Mouse (Mus musculus) myocyte (in vitro differentiated cells): ENCODE data around the gene Gm10645.

ENCODE experiments used
- MAX ChIP-seq: IDR thresholded peaks from one replicate; pipeline ENCODE4 v1.6.1; 2011; ENCODE audit warnings: low read depth, mild to moderate bottlenecking, control low read depth
- POLR2A ChIP-seq: IDR thresholded peaks from one replicate; pipeline ENCODE4 v1.6.1; 2011; ENCODE audit warnings: low read depth, mild to moderate bottlenecking, control low read depth, moderate library complexity; ENCODE audit not compliant: insufficient read length
- SRF ChIP-seq: IDR thresholded peaks from one replicate; pipeline ENCODE4 v1.6.1; 2011; ENCODE audit warnings: low read depth; ENCODE audit not compliant: control insufficient read depth, insufficient read length
- TCF3 ChIP-seq: IDR thresholded peaks from one replicate; pipeline ENCODE4 v1.6.1; 2011; ENCODE audit warnings: low read depth, control low read depth; ENCODE audit not compliant: insufficient read length
- USF1 ChIP-seq: IDR thresholded peaks from one replicate; pipeline ENCODE4 v1.6.1; 2011; ENCODE audit warnings: low read depth, mild to moderate bottlenecking, control low read depth, moderate library complexity

DNA sequence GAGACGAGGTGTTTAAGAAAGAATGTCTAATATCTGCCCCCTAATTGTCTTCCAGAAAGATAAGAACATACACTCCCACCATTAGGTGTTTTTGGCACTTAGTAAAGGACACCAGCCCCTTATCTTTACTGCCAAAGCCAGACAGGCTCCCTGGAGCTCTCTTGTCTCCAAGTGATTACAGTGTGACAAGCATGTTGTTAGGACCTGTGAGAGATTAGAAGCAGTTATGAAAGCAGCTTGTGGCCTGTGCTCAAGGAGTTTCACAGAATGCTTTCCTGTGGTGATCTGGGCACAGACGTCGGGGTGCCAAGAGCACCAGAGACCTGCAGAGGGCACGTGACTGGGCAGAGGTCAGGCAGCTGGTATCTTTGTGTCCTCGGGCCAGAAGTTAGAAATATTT lies 49.1 kb upstream of the Gm10645 start:
- TF ChIP-seq SRF, result no peak
- TF ChIP-seq POLR2A, result no peak
- TF ChIP-seq USF1, result no peak
- TF ChIP-seq TCF3, result no peak
- no peak for TF ChIP-seq MAX
